Mouse (Mus musculus) brain, adult 2 months (tissue): ENCODE measurements around the gene Gpr84.
A peak's percentile ranks its signal among the peaks of the same experiment; 100 is the strongest.

ENCODE experiments used
- DNase-seq: peaks from one replicate; pipeline ENCODE4 v3.0.0; 2011; ENCODE audit warnings: low read depth, low spot score

Gene Gpr84

GRCm38 (mm10) chr15:103336996-103337667, 26.7 kb upstream of the Gpr84 start:
- DNase-seq = no peak

GRCm38 (mm10) chr15:103335488-103336235, 25.2 kb upstream of the Gpr84 start:
- peak; percentile 53 for DNase-seq

GRCm38 (mm10) chr15:103335040-103335439, 24.6 kb upstream of the Gpr84 start:
- no peak for DNase-seq

- DNase-seq = no peak
Observed at GRCm38 (mm10) chr15:103334194-103334593, 23.8 kb upstream of the Gpr84 start.

GRCm38 (mm10) chr15:103333738-103334137, 23.3 kb upstream of the Gpr84 start:
- DNase-seq = no peak

- DNase-seq = no peak
Observed at GRCm38 (mm10) chr15:103333081-103333615, 22.7 kb upstream of the Gpr84 start.

GRCm38 (mm10) chr15:103323455-103324247, 13.2 kb upstream of the Gpr84 start:
- DNase-seq = peak; percentile 85

GRCm38 (mm10) chr15:103323070-103323454, 12.7 kb upstream of the Gpr84 start:
- peak; percentile 47 for DNase-seq

GRCm38 (mm10) chr15:103322396-103322795, 12.0 kb upstream of the Gpr84 start:
- DNase-seq = no peak

- DNase-seq = peak; percentile 51
Observed at GRCm38 (mm10) chr15:103321076-103321475, 10.7 kb upstream of the Gpr84 start.

GRCm38 (mm10) chr15:103318201-103318816, 7.9 kb upstream of the Gpr84 start:
- no peak for DNase-seq

- DNase-seq = no peak
Observed at GRCm38 (mm10) chr15:103317731-103318130, 7.3 kb upstream of the Gpr84 start.

GRCm38 (mm10) chr15:103317120-103317519, 6.7 kb upstream of the Gpr84 start:
- no peak for DNase-seq

- no peak for DNase-seq
Observed at GRCm38 (mm10) chr15:103315979-103316776, 5.8 kb upstream of the Gpr84 start.

- DNase-seq = peak; percentile 64
Observed at GRCm38 (mm10) chr15:103315011-103315502, 4.6 kb upstream of the Gpr84 start.

GRCm38 (mm10) chr15:103314181-103314580, 3.8 kb upstream of the Gpr84 start:
- no peak for DNase-seq

GRCm38 (mm10) chr15:103313495-103314095, 3.2 kb upstream of the Gpr84 start:
- peak; percentile 83 for DNase-seq

GRCm38 (mm10) chr15:103308876-103309580, 1.4 kb downstream of the Gpr84 start:
- DNase-seq = no peak

GRCm38 (mm10) chr15:103308056-103308875, 2.1 kb downstream of the Gpr84 start:
- DNase-seq = no peak
